Mouse (Mus musculus): ENCODE measurements around the gene Bbs7. TPM values are rescaled to one million over a fixed set of nuclear protein-coding genes. Genes with fewer than 3 reads are reported as not detected.

Bbs7 gene
- total RNA-seq, 4 experiments from 2014 or later: 15.3 to 18.1 (median 17.0) TPM

DNA sequence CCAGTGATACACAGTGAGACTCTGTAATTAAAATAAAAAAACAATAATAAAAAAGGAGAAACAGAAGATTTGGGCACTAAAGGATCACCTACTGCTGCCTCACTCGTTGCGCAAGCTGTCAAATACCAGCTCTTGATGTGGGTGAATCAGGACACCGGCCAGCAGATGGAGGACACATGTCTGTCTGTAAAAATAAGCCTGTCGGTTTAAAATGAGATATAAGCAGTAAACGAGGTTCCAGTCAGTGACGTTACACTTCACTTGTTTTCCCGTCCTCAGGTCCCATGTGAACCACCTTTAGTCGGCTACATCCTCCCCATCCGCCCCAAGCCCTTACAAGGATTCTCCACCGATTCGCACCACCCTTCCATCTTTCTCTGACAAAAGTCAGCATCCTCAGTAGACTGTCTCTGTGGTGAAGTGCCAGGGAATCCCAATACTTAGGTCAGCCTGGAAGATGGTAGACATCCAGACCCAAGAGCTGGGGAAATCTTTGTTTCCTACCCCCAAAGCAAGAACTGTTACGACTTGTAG lies 61.4 kb downstream of the Bbs7 start:
- peak in 1 of 2 experiments; percentile 39 for DNase-seq (ENCODE audit: low spot score in 2 of 2)

DNA sequence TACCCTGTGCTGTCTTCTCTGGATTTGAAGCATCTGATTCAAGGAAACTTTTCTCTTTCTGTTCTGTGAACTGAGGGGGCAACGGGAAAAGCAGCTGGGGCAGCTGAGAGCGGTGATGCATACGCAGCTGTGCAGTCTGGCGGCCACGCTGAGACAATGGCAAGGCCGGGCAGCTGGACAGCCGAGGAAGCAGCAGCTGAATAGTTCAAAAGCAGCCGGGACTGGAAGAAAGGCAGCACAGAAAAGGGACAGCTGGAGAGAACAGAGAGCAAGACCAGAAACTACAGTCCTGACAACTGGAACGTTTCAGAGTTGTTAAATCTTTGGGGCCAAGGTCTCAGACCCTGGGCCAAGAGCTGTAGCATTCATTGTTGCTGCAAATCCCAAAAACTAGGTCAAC lies 61.9 kb downstream of the Bbs7 start:
- DNase-seq (ENCODE audit: low spot score in 2 of 2): peak in 1 of 2 experiments; percentile 31

DNA sequence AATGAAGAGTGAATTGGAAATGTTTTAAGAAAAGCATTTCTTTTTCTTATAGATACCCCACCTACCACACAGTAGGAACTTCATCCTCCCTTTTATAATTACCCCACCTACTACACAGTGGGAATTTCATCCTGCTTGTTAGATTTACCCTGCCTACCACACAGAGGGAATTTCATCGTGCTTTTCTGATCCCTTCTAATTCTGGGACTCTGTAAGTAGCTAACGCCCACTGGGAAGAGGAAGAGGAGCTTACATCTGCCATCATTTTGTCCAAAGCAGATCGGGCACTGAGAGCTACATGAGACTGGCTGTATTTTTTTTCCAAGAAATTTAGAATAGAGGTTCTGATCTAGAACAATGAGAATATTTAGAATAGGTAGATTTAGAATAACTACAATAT lies 68.3 kb downstream of the Bbs7 start:
- no peak for DNase-seq (ENCODE audit: low spot score in 2 of 2)

DNA sequence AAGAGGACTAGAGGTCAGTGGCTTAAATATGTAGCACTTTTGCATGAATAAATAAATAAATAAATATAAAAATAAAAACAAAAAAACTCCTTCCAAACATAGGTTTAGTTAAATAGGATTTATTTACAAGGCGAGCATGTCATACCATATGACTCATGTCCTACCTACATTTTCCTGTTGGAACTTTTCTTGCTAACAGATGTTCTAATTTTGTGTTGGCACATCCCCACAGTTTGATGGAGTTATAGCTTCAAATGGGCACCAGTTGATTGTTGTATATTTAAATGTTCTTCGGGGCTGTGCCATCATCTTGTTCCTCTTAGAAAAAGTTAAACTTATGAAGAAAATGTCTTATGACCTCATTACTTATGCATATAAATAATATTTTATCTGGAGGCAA lies 71.9 kb downstream of the Bbs7 start:
- DNase-seq (ENCODE audit: low spot score in 2 of 2): no peak

DNA sequence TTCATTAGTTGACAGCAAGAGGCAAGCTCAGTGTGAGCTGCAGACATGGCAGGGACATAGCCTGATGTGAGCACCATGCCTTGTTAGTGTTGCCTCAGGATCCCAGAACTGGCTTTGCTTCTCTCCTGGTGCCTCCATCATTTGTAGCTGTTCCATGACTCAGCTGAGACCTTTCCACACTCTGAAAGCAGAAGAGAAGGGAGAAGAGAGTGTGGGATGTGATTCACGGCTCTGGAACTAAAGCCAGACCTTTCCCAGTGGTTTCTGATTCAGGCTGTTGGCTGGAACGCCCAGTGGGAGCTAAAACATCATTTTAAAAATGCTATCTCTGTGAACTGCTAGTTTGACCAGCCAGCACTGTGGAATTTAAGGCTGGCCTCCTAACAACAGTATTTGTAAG lies 72.5 kb downstream of the Bbs7 start:
- peak in 1 of 2 experiments; percentile 54 for DNase-seq (ENCODE audit: low spot score in 2 of 2)

DNA sequence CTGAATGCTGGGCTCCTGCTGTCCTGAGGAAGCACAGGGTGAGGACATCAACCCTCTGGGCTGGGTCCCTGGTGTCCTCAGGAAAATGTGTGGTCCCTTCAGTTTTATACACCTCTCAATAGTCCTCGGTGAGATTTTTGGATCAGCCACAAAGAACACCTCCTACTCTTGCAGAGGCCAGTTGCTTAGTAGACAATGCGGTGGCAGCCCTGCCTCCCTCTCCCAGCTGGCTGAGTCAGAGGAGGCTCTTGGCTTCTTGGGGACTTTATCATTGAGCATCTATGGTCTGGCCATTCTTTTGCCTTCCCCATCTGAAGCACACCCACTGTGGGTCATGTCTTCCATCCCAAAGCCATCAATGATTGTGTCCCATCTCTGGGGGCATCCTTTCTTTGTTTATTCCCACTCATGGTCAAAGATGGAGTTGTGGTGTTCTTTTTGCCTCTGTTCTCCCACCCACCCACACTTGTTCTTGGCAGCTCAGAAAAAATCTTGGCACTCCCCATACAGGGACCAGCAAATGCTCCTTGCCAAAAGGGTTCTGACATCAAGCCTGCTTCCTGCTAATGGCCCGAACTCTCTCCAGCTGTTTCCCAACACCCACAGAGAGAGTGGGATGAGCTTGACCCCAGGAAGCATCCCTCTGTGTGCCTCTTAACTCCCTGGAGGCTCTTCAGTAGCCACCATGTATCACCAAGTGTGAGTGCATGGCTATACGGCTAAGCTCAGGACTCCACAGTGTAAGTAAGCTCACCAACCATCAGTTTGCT lies 75.4 kb downstream of the Bbs7 start:
- peak in 1 of 2 experiments; percentile 40 for DNase-seq (ENCODE audit: low spot score in 2 of 2)

DNA sequence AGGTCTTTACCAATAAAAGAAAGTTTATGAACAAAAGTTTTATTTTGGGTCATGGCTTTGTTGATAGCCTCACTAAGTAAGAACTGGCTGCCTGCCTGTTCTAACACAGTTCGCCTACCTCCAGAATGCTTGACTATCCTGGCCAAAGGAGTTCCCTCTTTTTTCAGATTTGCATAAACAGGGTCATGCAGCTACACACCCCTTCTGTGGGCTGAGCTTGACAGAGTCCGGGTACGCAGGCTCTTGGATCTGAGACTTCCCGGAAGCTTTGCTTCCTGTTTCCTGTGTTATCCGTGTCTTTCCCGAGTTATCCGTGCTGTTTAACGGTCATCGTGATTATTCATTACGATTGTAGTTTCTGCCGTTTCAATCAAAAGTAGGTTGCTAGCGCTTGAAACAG lies 77.2 kb downstream of the Bbs7 start:
- DNase-seq (ENCODE audit: low spot score in 2 of 2): no peak

DNA sequence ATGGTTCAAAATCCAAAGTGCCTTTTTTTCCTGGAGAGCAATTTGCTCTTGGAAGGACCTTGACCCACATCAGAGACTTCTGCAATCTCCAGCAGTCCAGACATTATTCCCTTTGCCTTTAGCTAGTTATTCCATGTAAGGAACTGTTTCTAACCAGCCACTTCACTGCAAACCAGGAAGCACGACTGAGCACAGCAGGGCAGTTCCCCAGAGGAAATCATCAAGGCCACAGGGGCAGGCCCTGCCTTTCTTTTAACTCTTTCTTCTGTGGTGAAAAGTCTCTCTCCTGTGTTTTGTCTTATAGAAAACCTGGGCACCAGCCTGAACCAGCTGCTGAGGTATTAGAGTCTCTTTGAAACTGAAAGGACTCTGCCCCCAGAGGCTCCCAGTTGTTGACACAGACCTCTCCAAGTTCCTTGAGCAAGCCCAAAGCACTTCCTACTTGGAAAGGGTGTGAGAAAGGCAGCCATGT lies 80.0 kb downstream of the Bbs7 start:
- no peak for DNase-seq (ENCODE audit: low spot score in 2 of 2)

DNA sequence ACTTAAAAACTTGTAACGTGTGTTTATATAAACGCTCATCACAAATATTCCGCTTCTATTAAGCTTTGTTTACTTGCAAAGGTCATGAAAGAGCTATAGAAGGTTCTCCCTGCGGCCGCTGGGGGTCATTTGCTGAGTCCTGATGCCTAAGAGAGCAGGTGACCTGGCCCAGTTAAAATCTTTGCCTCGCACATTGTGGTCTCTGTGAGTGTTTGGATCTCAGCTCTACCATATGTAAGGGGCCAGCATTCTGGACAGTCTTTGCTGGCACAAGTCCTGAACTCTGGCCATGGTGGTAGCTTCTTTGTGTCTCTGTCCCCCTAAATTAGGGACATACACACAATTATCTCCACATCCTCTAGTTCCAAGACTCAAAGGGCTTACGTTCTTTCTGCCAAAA lies 80.5 kb downstream of the Bbs7 start:
- DNase-seq (ENCODE audit: low spot score in 2 of 2): no peak

DNA sequence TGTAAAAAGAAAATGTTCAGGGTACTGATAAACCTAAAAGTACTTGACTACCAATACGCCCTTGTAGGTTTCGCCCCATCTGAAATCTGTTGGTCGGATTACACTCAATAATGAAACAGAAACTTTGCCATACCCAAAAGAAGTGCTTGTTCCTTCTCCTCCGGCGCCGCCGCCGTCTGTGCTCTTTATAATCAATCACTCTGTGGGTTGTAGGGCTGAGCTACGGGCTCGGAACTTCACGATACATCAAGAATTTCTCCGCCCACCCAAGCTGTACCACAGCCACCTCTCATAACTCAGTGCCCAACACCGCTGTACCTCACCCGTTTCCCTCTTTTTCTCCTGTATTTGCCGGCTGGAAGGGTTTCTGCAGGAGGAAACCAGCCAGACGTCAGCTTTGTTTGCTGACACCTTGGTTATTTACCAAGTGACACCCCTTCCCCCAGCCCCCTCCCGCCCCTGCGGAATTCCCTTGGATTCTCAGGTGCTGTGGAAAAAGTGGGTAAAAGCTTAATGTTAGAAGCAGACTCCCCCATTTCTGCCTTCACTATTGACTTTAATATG lies 81.2 kb downstream of the Bbs7 start:
- no peak for DNase-seq (ENCODE audit: low spot score in 2 of 2)

DNA sequence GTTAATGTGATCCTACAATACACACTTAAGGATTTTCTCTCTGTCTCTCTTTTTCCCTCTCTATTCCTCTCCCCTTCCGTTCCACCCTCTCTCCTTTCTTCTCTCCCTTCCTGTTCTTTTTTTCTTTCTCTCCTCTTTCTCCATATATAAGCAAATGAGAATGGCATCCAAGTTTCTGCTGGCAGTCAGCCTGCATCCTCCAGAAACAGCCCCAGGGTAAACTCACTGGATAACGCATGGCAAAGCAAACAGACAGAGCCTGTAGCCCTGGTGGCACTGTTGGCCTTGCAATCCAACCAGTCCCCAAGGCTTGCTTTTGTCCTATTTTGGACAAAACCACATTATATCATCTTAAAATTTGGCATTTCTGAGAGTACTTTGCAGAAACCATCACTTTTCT lies 82.0 kb downstream of the Bbs7 start:
- DNase-seq (ENCODE audit: low spot score in 2 of 2): no peak

DNA sequence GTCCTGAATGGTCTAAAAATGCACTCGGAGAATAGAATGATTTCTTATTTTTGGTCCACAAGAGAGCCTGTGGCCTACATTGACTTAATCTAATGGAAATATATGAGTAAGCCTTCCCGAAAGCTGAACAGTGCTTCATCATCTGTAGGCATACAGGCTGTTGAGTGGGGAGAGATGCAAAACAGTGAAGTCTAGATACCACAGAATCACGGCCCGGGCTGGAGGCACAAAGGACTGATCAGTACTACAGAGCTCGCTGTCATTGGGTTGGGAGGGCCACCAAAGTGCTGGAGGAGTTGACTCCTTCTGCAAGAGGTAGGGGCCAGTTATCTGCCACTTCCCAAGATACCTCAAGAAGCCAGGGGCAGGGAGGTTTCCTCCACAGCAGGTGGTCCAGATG lies 82.5 kb downstream of the Bbs7 start:
- no peak for DNase-seq (ENCODE audit: low spot score in 2 of 2)

DNA sequence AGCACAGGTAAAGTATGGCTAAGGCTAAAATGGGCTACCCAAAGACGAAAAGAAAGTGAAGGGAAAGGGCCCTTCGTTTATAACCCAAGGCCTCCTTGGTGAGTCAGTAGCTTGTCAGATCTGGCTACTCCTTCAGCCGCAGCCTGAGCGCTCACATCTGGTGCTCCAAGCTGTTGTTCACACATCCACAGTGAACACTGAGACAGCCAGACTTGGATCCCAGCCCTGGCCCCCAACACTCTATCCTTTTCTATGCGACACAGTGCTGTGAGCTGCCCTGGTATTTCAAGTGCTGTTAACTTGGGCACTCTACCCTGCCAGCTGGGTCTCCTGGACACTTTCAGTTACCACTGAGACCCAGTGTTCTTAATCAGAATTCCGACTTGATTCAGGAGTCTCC lies 82.9 kb downstream of the Bbs7 start:
- peak; percentile 48 to 89 for DNase-seq (ENCODE audit: low spot score in 2 of 2)

DNA sequence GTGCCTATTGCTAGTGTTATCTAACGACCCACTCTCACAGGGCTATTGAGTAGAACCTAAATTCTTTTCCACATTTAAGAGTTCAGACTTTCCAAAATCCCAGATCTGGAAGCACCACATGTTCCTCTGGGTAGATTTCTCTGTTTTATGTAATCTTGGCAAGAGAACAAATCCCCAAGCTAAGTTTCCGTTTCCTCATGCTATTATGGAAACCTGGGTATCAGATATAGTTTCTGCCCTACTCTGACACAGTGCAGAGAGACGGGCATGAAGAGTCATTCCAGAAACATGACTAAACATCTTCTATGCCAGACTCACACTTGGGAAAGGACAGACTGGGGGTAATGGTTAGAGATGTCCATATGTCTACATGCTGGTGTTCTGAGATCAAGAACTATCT lies 88.8 kb downstream of the Bbs7 start:
- DNase-seq (ENCODE audit: low spot score in 2 of 2): no peak

Other genes with a start within 250 kb of the Bbs7 start
- 10 to 100 TPM; 71.4 to 98.2 (median 85.5) TPM for gene Anxa5, start 137.6 kb downstream of the Bbs7 start, total RNA-seq (2022)
- gene 1810062G17Rik, start 137.5 kb downstream of the Bbs7 start, total RNA-seq (2022): under 1 TPM in 1 of 4 experiments, not detected in 3; 0.50 TPM
- gene Gm11549, start 91.7 kb downstream of the Bbs7 start, total RNA-seq (2022): 10 to 100 TPM; 24.5 to 30.0 (median 28.1) TPM
- gene Exosc9, start 60.9 kb downstream of the Bbs7 start, total RNA-seq (2022): 10 to 100 TPM; 40.6 to 42.9 (median 40.8) TPM
- 1 to 10 TPM in 3 of 4 experiments, under 1 TPM in 1; 0.99 to 1.4 (median 1.1) TPM for gene Ccna2, start 41.3 kb downstream of the Bbs7 start, total RNA-seq (2022)
- gene Trpc3, start 76.7 kb upstream of the Bbs7 start, total RNA-seq (2022): 10 to 100 TPM; 13.8 to 32.3 (median 19.6) TPM
- gene 4932438A13Rik, start 249.6 kb upstream of the Bbs7 start, total RNA-seq (2022): 100 to 1,000 TPM in 3 of 4 experiments, 10 to 100 TPM in 1; 98.9 to 128 (median 113) TPM